Mouse (Mus musculus) adrenal gland, postnatal 10 days (tissue): ENCODE measurements around the gene Sin3b. TPM values are rescaled to one million over a fixed set of nuclear protein-coding genes. Genes with fewer than 3 reads are reported as not detected.

ENCODE experiments used
- DNase-seq: peaks from one replicate; pipeline ENCODE4 v3.0.0; 2021; ENCODE audit warnings: mixed read lengths
- microRNA-seq: library from miRNA; unstranded; fragments of <30 nt; microRNA quantifications from one replicate; pipeline ENCODE4 v1.2.0, GENCODE M21; 2021
- total RNA-seq, 2 experiments: library from RNA; stranded (reverse); gene quantifications; 2 replicates each; pipeline ENCODE4 v1.2.3; 2021

The Sin3b gene
- total RNA-seq, 2 experiments from 2014 or later: 186 to 194 TPM

GRCm38 (mm10) chr8:72753165-72753564 lies 30.1 kb downstream of the Sin3b start:
- DNase-seq: no peak

GRCm38 (mm10) chr8:72753781-72754180 lies 30.7 kb downstream of the Sin3b start:
- no peak for DNase-seq

GRCm38 (mm10) chr8:72756031-72756430 lies 32.9 kb downstream of the Sin3b start:
- no peak for DNase-seq

DNA sequence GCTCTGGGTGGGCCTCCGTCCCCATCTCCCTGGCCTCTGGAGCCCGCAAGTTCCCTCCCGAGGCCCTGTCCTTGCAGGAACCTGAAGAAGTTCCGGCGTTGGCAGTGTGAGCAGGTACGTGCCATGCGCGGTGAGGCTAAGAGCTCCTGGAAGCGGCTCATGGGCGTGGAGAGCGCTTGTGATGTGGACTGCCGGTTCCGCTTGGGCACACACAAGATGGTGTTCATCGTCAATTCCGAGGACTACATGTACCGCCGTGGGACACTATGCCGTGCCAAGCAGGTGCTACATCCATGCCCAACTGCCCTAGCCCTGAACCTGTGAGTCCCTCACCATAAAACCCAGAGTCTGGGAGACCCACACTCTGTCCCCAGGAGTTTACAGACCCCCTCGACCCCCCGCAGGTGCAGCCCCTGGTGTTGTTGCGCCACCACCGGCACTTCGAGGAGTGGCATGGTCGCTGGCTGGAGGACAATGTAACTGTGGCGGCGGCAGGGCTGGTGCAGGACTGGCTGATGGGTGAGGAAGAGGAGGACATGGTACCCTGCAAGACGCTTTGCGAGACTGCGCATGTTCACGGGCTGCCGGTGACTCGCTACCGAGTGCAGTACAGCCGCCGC lies 33.8 kb downstream of the Sin3b start:
- DNase-seq: no peak

- DNase-seq: no peak
Measured at GRCm38 (mm10) chr8:72757426-72758195, 34.5 kb downstream of the Sin3b start.

GRCm38 (mm10) chr8:72758310-72758709 lies 35.2 kb downstream of the Sin3b start:
- DNase-seq: no peak

- no peak for DNase-seq
Measured at GRCm38 (mm10) chr8:72760216-72760615, 37.1 kb downstream of the Sin3b start.

DNA sequence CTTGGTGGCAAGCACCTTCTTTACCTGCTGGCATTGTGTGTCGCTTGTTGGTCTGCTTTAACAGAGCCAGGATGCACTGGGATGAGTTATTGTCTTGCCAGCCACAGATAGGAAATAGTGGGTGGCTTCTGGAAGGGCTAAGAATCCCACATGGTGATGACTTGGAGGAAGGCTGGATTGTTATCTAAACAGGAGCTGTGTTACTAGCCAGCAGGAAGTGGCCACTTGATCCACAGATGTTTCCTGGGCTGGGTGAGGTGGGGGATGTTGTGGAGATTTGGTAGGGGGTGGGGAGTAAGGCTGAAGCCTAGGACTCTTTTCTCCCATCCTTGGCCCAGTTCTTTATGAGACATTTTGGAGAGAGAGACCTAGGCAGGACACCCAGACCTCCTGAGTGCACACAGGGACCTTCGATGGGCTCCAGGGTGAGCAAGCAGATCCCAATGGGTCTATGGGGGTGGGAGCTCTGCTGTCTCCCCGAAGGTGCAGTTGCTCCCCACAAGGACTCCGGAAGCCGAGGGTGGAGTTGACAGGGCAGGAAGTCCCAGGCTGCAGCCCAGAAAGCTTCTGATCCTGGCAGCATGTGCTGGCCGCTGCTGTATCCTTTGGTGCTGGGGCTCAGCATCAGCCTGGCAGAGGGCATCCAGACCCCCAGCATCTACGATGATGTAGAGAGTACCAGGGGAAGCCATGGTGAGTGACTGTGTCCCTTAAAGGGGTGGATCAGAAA lies 38.4 kb downstream of the Sin3b start, which contains the start of gene F2rl3:
F2rl3 (plus strand) TSS at position 559 of the 730 bp plus-strand sequence.
- no peak for DNase-seq

DNA sequence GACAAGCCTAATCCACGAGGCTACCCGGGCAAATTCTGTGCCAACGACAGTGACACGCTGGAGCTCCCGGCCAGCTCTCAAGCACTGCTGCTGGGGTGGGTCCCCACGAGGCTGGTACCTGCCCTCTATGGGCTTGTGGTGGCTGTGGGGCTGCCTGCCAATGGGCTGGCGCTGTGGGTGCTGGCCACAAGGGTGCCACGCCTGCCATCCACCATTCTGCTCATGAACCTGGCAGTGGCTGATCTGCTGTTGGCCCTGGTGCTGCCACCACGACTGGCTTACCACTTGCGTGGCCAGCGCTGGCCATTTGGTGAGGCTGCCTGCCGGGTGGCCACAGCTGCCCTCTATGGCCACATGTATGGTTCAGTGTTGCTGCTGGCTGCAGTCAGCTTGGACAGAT lies 39.2 kb downstream of the Sin3b start:
- DNase-seq: no peak

DNA sequence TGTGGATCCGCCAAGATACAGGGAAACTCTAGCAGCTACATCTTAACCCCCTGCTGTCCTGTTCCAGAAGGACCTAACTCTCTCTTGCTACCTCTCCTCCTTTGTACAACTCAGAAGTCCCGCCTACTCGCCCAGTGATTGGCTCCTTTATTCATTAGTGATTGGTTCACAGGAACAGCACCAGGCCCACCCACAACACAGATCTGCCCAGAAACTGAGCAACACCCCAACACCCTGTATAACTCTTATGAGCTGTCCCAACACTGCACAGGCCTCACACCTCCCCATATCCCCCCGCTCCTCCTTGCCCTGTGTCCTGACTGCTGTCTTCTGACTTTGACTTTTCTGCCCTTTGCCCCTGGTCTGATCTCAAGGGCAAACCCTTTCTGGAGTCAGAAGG lies 42.6 kb downstream of the Sin3b start:
- DNase-seq: no peak

DNA sequence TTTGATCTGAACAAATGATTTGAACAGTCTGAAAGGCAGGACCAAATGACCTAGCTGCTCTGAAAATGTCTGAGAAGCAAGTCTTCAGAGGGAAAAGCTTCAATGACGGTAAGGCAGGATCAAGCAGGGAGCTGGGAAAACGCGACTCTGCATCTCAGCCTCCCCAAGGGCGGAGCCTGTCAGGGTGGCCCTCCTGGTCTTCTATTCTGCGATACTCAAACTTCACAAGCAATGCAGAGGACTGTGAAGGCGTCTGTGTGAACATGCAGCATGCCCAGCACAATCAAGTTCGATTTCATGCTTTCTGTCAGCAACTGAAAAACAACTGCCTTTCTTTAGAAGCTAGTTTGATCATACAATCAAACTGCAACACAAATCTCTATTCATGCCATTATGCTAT lies 43.7 kb downstream of the Sin3b start:
- DNase-seq: no peak

- no peak for DNase-seq
Measured at GRCm38 (mm10) chr8:72777797-72778196, 54.7 kb downstream of the Sin3b start.

GRCm38 (mm10) chr8:72780644-72781043 lies 57.6 kb downstream of the Sin3b start:
- no peak for DNase-seq

GRCm38 (mm10) chr8:72801583-72801982 lies 78.5 kb downstream of the Sin3b start:
- DNase-seq: no peak

Small RNA genes within 50 kb of the gene (microRNA-seq; reads per million reads assigned to microRNA genes)
- gene Gm26237: not detected

Other genes starting within 250 kb of the Sin3b start
- 10 to 100 TPM; 49.2 to 57.8 TPM for gene Cherp, start 248.1 kb upstream of the Sin3b start, total RNA-seq
- 10 to 100 TPM; 28.1 to 29.6 TPM for gene Slc35e1, start 230.7 kb upstream of the Sin3b start, total RNA-seq
- 10 to 100 TPM; 10.1 to 10.2 TPM for gene Med26, start 175.0 kb upstream of the Sin3b start, total RNA-seq
- gene Smim7, start 152.2 kb upstream of the Sin3b start, total RNA-seq: 10 to 100 TPM; 95.5 to 97.2 TPM
- 10 to 100 TPM; 25.7 to 71.4 TPM for gene Tmem38a, start 151.2 kb upstream of the Sin3b start, total RNA-seq
- under 1 TPM; 0.51 to 0.73 TPM for gene Nwd1, start 76.6 kb upstream of the Sin3b start, total RNA-seq
- gene F2rl3, start 38.6 kb downstream of the Sin3b start, total RNA-seq: 1 to 10 TPM; 3.2 to 6.1 TPM